Mouse (Mus musculus): Measurements from ENCODE around the gene Hook1. TPM values are rescaled to one million over a fixed set of nuclear protein-coding genes. Genes with fewer than 3 reads are reported as not detected.
"Not testable (repeated sequence)": the region's sequence is repeated elsewhere in the genome, so short reads cannot be mapped to it uniquely, and the experiment has no call there.

Gene Hook1
- polyA plus RNA-seq, 1 experiment from 2014 or later = 63.4 TPM

DNA sequence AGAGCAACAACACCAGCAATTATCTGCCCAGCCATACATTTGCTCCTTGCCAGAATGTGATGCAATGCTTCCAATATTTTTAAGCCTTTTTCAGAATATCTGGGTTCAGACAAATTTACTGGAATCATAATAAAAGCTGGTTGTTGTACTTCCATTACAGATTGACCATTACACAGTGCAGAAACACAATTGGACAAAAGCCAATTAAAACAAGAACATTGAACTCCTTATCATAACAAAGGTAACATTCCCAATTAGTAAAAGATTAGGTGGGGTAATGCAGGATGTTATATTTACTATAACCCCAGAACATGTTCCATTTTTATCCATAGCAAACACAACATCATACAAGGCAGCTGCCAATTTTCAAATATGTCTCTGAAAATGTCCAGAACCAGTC lies 13.7 kb upstream of the Hook1 start:
- no peaks in the 10 kb centered on the region for H3K4me1 ChIP-seq (replicated peaks)
- no peak for ATAC-seq (ENCODE audit: low FRiP score, low read depth)
- H3K9ac ChIP-seq = no peak overlapping the region
- no peaks in the 10 kb centered on the region for H3K27me3 ChIP-seq
- no peak overlapping the region for H3K27ac ChIP-seq (replicated peaks)
- no peak overlapping the region for H3K4me2 ChIP-seq
- H3K4me3 ChIP-seq = no peak overlapping the region
- no peaks in the 10 kb centered on the region for H3K9me3 ChIP-seq
- no peaks in the 10 kb centered on the region for H3K36me3 ChIP-seq

DNA sequence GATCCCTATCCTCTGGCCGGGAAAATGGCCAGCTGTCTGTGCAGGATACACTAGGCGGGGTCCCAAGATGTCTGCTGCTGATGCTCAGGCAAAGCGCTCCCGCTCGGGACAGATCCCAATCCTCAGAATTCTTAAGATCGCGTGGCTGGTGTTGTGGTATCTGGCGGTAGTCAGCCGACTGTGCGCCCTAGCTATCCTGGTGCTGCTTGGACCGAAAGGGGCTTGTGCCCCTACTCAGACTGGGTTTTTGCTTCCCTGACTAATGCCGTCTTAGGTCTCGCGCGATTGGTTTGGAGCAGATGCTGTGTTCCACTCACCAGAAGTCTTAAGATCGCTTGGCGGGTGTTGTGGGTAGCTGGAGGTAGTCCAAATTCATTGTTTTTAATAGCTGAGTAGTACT lies 15.2 kb downstream of the Hook1 start:
- H3K9ac ChIP-seq; H3K36me3 ChIP-seq; H3K4me3 ChIP-seq; H3K4me1 ChIP-seq (replicated peaks); H3K27ac ChIP-seq (replicated peaks); ATAC-seq (ENCODE audit: low FRiP score, low read depth); H3K27me3 ChIP-seq; H3K4me2 ChIP-seq; H3K9me3 ChIP-seq: not testable (repeated sequence)
- WGBS = 96% methylated on average over 17 of the region's 17 CpGs

DNA sequence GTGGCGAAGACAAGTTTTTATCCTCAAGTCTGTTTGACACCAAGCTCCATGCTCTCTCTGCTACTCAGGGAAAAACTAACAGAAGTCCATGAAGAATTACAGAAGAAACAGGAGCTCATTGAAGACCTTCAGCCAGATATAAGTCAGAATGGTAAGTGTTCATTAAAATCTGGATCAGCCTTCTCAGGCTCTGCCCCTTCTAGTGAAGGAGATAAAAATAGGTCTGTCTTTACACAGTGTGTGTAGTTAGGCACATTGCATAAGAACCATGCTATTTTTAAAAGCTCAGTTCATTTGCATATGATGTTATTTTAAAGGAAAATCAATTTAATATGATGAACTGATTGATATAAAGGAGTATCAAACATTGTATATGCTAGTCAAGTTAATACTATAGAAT lies 49.8 kb downstream of the Hook1 start:
- Histone ChIP-seq H3K4me3 (no peak overlapping the region), H3K9ac (no peak overlapping the region), H3K4me2 (no peak overlapping the region), H3K27me3 (no peaks in the 10 kb centered on the region), H3K36me3 (peaks cover 39% of the 10 kb centered on the region), H3K4me1 (replicated peaks) (no peaks in the 10 kb centered on the region), H3K9me3 (no peaks in the 10 kb centered on the region), H3K27ac (replicated peaks) (no peak overlapping the region)
- ATAC-seq (ENCODE audit: low FRiP score, low read depth) = no peak
- WGBS = 100% methylated on average over 1 of the region's 1 CpGs

DNA sequence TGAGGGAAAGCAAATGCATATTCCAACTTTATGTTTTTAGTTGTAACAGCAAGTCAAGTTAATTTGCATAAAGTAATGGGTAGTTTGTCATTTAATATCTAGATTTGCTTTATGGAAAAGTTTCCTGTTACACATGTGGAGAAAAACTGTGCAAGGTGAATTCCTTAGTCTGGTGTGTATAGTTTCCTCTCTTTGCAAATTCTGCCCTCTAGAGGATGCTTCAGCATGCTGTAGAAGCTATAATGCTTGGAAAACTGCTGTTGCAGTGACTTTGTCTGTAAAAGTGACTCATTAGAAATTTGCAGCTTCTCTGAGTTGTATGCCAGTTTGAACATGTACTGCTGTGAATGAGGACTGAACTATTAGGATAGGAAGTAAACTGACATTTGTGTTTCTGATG lies 55.8 kb downstream of the Hook1 start:
- ATAC-seq (ENCODE audit: low FRiP score, low read depth) = no peak
- Histone ChIP-seq H3K27me3 (no peaks in the 10 kb centered on the region), H3K9ac (no peak overlapping the region), H3K4me1 (replicated peaks) (no peaks in the 10 kb centered on the region), H3K4me2 (no peak overlapping the region), H3K36me3 (peaks cover 14% of the 10 kb centered on the region), H3K27ac (replicated peaks) (no peak overlapping the region), H3K9me3 (no peaks in the 10 kb centered on the region), H3K4me3 (no peak overlapping the region)

DNA sequence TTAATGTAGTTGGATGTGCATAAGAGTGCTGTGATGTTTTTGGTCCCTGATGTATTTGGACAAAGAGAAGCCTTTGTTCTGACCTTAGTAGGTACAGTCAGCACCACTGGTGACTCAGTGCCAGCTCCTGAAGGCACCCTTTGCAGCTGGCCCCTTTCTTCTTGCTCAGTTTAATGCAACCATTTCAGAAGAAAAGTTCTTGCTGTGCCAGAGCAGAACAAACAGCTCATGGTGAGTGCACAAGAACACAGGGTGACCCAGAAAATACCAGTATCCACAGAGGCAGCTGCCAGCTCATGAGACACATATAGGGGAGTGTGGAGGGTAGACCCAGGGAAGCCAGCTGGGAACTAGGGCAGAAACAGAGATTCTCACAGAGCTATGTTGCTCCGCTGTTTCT lies 61.4 kb downstream of the Hook1 start:
- no peak overlapping the region for H3K27ac ChIP-seq (replicated peaks)
- peak; percentile 80; the same call in 1 of the 2 replicates for ATAC-seq (ENCODE audit: low FRiP score, low read depth)

DNA sequence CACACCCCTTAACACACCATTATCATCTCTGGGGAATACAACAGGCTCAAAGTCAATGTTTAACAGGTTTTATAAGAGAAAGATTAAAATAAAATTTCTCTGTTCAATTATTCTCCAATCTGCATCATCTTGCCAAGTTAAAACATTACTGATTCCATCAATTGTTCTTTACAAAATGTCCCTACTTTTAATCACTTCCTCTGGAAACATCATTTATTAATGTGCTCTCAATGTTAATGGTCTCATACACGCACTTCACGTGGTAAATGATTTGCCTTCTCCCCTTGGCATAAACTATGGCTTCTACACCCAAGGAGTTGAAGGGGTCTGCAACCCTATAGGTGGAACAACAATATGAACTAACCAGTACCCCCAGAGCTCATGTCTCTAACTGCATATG lies 93.1 kb downstream of the Hook1 start:
- no peaks in the 10 kb centered on the region for H3K36me3 ChIP-seq
- no peak for ATAC-seq (ENCODE audit: low FRiP score, low read depth)
- H3K9me3 ChIP-seq = no peaks in the 10 kb centered on the region
- WGBS = 91% methylated on average over 2 of the region's 2 CpGs
- H3K27me3 ChIP-seq = no peaks in the 10 kb centered on the region
- no peaks in the 10 kb centered on the region for H3K4me1 ChIP-seq (replicated peaks)
- no peak overlapping the region for H3K27ac ChIP-seq (replicated peaks)
- no peak overlapping the region for H3K4me3 ChIP-seq
- no peak overlapping the region for H3K9ac ChIP-seq
- H3K4me2 ChIP-seq = no peak overlapping the region

More for the DNA sequence above, 61.4 kb downstream of the Hook1 start:
- Histone ChIP-seq H3K9me3 (no peaks in the 10 kb centered on the region), H3K4me2 (no peak overlapping the region), H3K27me3 (no peaks in the 10 kb centered on the region), H3K36me3 (no peaks in the 10 kb centered on the region), H3K4me3 (no peak overlapping the region), H3K9ac (no peak overlapping the region), H3K4me1 (replicated peaks) (no peaks in the 10 kb centered on the region)
- WGBS = 92% methylated on average over 1 of the region's 1 CpGs

DNA sequence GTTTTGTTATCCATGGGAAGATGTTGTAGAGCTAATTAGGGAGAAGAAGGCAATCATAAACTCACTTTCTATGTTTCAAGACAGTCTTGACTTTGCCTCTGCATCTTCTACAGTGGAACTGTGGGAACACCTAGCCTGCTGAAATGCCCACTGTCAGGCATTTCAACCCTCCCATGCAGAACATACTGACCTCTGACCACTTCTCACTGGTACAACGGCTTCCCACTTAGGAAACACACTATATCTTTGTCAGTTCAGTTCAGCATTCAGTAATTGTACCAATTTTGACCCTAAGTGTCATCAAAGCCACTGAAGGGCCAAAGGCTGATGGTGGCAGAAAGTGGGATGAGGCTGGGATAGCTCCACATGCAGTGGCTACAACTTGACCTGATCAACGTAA lies 95.0 kb downstream of the Hook1 start:
- Histone ChIP-seq H3K36me3 (no peaks in the 10 kb centered on the region), H3K4me2 (no peak overlapping the region), H3K27ac (replicated peaks) (no peak overlapping the region), H3K9ac (no peak overlapping the region), H3K27me3 (no peaks in the 10 kb centered on the region), H3K4me3 (no peak overlapping the region), H3K4me1 (replicated peaks) (no peaks in the 10 kb centered on the region), H3K9me3 (no peaks in the 10 kb centered on the region)
- no peak for ATAC-seq (ENCODE audit: low FRiP score, low read depth)
- 80% methylated on average over 2 of the region's 2 CpGs for WGBS

Other genes with a start within 250 kb of the Hook1 start
- 0.04 and 0.06 TPM in 2 replicates for gene Cyp2j13, start 110.3 kb downstream of the Hook1 start, polyA plus RNA-seq (2015; fragmentation: Nextera tagmentation; extraction: Ambion mirVana)
- not detected in 2 replicates for gene Cyp2j12, start 173.9 kb downstream of the Hook1 start, polyA plus RNA-seq (2015; fragmentation: Nextera tagmentation; extraction: Ambion mirVana)